Mouse (Mus musculus): Measurements from ENCODE around the gene Dld.

Gene Dld

DNA sequence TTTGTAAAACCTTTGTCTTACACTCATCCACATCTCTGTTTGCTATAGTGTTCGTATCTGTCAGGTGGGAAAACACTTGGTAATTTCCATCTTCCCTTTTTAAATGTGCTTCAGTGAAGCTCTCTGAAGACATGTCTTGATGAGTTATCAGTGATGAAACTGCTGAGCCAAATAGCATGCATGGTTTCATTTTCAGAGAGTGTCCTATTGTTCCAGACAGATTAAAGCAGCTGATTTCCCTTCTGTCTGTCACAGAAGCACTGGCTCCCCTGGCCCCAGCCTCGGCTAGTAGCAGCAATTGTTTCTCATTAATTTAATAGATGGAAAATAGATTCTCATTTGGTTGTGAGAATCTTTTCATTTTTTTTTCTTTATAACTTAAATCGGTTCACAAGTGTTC is 60.3 kb downstream of the Dld start:
- no peak for DNase-seq

DNA sequence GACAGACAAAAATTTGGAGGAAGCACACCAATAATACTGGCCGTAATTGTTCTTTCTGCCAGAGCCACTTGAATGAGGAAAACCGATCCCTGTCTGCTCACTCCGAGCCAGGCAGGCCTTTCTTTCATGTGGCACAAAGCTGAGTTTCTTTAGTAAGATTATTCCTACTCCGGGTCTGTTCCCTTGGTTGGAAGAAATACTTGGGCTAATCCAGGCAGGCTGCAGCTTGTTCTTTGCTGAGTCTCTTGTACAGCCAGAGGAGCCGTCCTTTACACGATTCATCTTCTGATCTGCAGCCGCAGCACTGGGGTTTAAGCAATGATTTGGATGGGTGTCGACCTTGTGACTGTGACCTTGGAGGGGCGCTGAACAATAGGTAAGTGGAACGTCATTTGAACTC is 62.2 kb downstream of the Dld start:
- DNase-seq, result no peak

DNA sequence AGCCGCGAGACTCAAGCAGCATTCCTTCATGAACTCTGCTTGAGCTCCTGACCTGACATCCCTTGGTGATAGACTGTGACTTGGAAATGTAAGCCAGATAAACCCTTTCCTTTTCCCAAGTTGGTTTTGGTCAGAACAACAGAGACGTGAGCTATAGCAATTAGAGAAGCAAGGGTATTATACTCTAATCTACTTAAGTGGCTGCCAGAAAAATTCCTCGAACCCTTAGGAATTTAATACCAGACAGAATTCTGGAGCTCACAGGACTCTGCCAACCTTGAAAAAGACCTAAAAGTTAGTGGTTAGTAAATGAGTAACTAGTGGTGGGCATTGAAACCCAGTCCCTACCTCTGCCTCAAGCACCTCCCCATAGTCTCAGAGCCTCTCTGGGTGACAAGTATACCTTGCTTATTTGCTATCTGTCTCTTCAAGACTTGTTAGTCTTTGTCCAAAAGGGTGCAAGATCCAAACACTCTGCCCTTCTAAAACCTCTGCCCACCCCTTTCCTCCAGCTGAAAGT is 67.6 kb downstream of the Dld start:
- no peak for DNase-seq

DNA sequence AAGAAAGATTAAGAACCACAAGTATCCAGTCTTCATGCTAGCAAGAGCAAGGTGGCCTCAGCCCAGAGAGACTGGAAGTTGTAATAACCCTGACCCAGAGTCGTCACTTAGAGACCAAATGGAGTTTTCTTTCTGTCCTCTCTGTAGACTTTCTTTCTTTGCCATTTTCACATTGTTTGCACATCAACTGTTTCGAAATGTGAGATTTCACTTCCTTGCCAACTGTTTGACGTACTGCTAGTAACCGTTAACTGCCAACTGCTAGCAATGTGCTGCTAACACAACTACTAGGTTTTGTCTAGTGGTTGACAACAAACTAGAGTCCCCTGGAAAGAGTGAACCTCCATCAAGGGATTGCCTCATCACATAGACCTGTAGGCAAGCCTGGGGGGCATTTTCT is 68.1 kb downstream of the Dld start:
- DNase-seq, result no peak

DNA sequence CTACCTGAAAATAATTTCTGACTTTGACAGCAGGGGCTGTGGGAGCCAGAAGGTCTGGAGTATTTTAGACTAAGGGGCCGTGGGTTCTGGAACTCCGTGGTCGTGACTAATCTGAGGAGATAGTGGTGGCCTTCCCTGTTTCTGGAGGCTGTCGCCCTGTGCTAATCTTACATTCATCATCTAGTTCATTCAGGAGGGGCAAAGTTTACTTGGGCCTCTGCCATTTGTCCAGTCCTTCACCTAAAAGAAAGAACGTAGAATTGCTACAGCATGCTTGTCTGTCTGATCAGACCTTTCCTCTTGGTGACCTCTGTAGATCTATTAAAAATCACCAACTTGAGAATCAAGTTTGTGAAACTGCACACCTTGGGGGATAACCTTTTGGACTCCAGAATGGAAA is 69.0 kb downstream of the Dld start:
- DNase-seq, result no peak

All from lung, postnatal 36 days (tissue).